Mouse (Mus musculus): Measurements from ENCODE around the gene Eftud2. TPM values are rescaled to one million over a fixed set of nuclear protein-coding genes. Genes with fewer than 3 reads are reported as not detected.

The Eftud2 gene
- polyA plus RNA-seq, 1 experiment, result 72.5 TPM

- Histone ChIP-seq H3K27ac (ENCODE audit: control insufficient read depth, insufficient read depth, low read depth, low read length) (no peak overlapping the region), H3K4me1 (ENCODE audit: control insufficient read depth, insufficient read depth, low read length) (no peaks in the 10 kb centered on the region), H3K27me3 (ENCODE audit: control insufficient read depth, insufficient read depth, low read length) (no peaks in the 10 kb centered on the region), H3K36me3 (ENCODE audit: control insufficient read depth, insufficient read depth, low read length) (peaks cover 2% of the 10 kb centered on the region; the same call in 1 of the 2 replicates), H3K4me3 (ENCODE audit: control insufficient read depth, low read depth, low read length) (no peak overlapping the region)
- TF ChIP-seq POLR2A (IDR thresholded peaks at IDR 0.05; ENCODE audit: control insufficient read depth, low read depth, low read length) (no peak), CTCF (IDR thresholded peaks at IDR 0.05; ENCODE audit: control insufficient read depth, insufficient read depth, insufficient replicate concordance, low read depth, low read length) (no peak)
Measured at GRCm38 (mm10) chr11:102903654-102904053, 22.9 kb upstream of the Eftud2 start.

- no peak for TF ChIP-seq CTCF (IDR thresholded peaks at IDR 0.05; ENCODE audit: control insufficient read depth, insufficient read depth, insufficient replicate concordance, low read depth, low read length)
- TF ChIP-seq POLR2A (IDR thresholded peaks at IDR 0.05; ENCODE audit: control insufficient read depth, low read depth, low read length), result no peak
- H3K27me3 ChIP-seq (ENCODE audit: control insufficient read depth, insufficient read depth, low read length), result no peaks in the 10 kb centered on the region
- no peaks in the 10 kb centered on the region for H3K4me1 ChIP-seq (ENCODE audit: control insufficient read depth, insufficient read depth, low read length)
- no peak overlapping the region for H3K27ac ChIP-seq (ENCODE audit: control insufficient read depth, insufficient read depth, low read depth, low read length)
- no peaks in the 10 kb centered on the region for H3K36me3 ChIP-seq (ENCODE audit: control insufficient read depth, insufficient read depth, low read length)
- no peak overlapping the region for H3K4me3 ChIP-seq (ENCODE audit: control insufficient read depth, low read depth, low read length)
Measured at GRCm38 (mm10) chr11:102902107-102902506, 21.3 kb upstream of the Eftud2 start.

- H3K4me3 ChIP-seq (ENCODE audit: control insufficient read depth, low read depth, low read length), result no peak overlapping the region
- TF ChIP-seq CTCF (IDR thresholded peaks at IDR 0.05; ENCODE audit: control insufficient read depth, insufficient read depth, insufficient replicate concordance, low read depth, low read length) (no peak), POLR2A (IDR thresholded peaks at IDR 0.05; ENCODE audit: control insufficient read depth, low read depth, low read length) (no peak)
- no peak overlapping the region for H3K27ac ChIP-seq (ENCODE audit: control insufficient read depth, insufficient read depth, low read depth, low read length)
Measured at GRCm38 (mm10) chr11:102901199-102901598, 20.4 kb upstream of the Eftud2 start.

GRCm38 (mm10) chr11:102900763-102901162 is 20.0 kb upstream of the Eftud2 start, which contains the start of gene Gfap:
Gfap (minus strand) TSS chr11:102900912.
- Histone ChIP-seq H3K27me3 (ENCODE audit: control insufficient read depth, insufficient read depth, low read length) (no peaks in the 10 kb centered on the region), H3K27ac (ENCODE audit: control insufficient read depth, insufficient read depth, low read depth, low read length) (no peak within 1 kb of the TSS), H3K36me3 (ENCODE audit: control insufficient read depth, insufficient read depth, low read length) (no peaks in the 10 kb centered on the region), H3K4me1 (ENCODE audit: control insufficient read depth, insufficient read depth, low read length) (0 out of 2 replicates have a peak, but pooled peaks cover 2% of the 10 kb centered on the region), H3K4me3 (ENCODE audit: control insufficient read depth, low read depth, low read length) (no peak within 1 kb of the TSS)
- peak; percentile 84; the same call in 1 of the 2 replicates for TF ChIP-seq CTCF (IDR thresholded peaks at IDR 0.05; ENCODE audit: control insufficient read depth, insufficient read depth, insufficient replicate concordance, low read depth, low read length)
- TF ChIP-seq POLR2A (IDR thresholded peaks at IDR 0.05; ENCODE audit: control insufficient read depth, low read depth, low read length), result no peak

More at GRCm38 (mm10) chr11:102901199-102901598, 20.4 kb upstream of the Eftud2 start:
- Histone ChIP-seq H3K36me3 (ENCODE audit: control insufficient read depth, insufficient read depth, low read length) (no peaks in the 10 kb centered on the region), H3K27me3 (ENCODE audit: control insufficient read depth, insufficient read depth, low read length) (no peaks in the 10 kb centered on the region), H3K4me1 (ENCODE audit: control insufficient read depth, insufficient read depth, low read length) (0 out of 2 replicates have a peak, but pooled peaks cover 2% of the 10 kb centered on the region)

GRCm38 (mm10) chr11:102898408-102898807 is 17.6 kb upstream of the Eftud2 start:
- TF ChIP-seq CTCF (IDR thresholded peaks at IDR 0.05; ENCODE audit: control insufficient read depth, insufficient read depth, insufficient replicate concordance, low read depth, low read length) (no peak), POLR2A (IDR thresholded peaks at IDR 0.05; ENCODE audit: control insufficient read depth, low read depth, low read length) (no peak)
- H3K27ac ChIP-seq (ENCODE audit: control insufficient read depth, insufficient read depth, low read depth, low read length), result no peak overlapping the region
- peaks cover 7% of the 10 kb centered on the region for H3K4me1 ChIP-seq (ENCODE audit: control insufficient read depth, insufficient read depth, low read length)
- no peaks in the 10 kb centered on the region for H3K27me3 ChIP-seq (ENCODE audit: control insufficient read depth, insufficient read depth, low read length)
- H3K36me3 ChIP-seq (ENCODE audit: control insufficient read depth, insufficient read depth, low read length), result no peaks in the 10 kb centered on the region
- no peak overlapping the region for H3K4me3 ChIP-seq (ENCODE audit: control insufficient read depth, low read depth, low read length)

GRCm38 (mm10) chr11:102896641-102897040 is 15.9 kb upstream of the Eftud2 start:
- TF ChIP-seq CTCF (IDR thresholded peaks at IDR 0.05; ENCODE audit: control insufficient read depth, insufficient read depth, insufficient replicate concordance, low read depth, low read length) (no peak), POLR2A (IDR thresholded peaks at IDR 0.05; ENCODE audit: control insufficient read depth, low read depth, low read length) (no peak)
- Histone ChIP-seq H3K27ac (ENCODE audit: control insufficient read depth, insufficient read depth, low read depth, low read length) (no peak overlapping the region), H3K27me3 (ENCODE audit: control insufficient read depth, insufficient read depth, low read length) (no peaks in the 10 kb centered on the region), H3K4me1 (ENCODE audit: control insufficient read depth, insufficient read depth, low read length) (peaks cover 10% of the 10 kb centered on the region), H3K4me3 (ENCODE audit: control insufficient read depth, low read depth, low read length) (no peak overlapping the region), H3K36me3 (ENCODE audit: control insufficient read depth, insufficient read depth, low read length) (no peaks in the 10 kb centered on the region)

- Histone ChIP-seq H3K4me3 (ENCODE audit: control insufficient read depth, low read depth, low read length) (no peak overlapping the region), H3K27ac (ENCODE audit: control insufficient read depth, insufficient read depth, low read depth, low read length) (no peak overlapping the region), H3K4me1 (ENCODE audit: control insufficient read depth, insufficient read depth, low read length) (peaks cover 10% of the 10 kb centered on the region), H3K36me3 (ENCODE audit: control insufficient read depth, insufficient read depth, low read length) (no peaks in the 10 kb centered on the region), H3K27me3 (ENCODE audit: control insufficient read depth, insufficient read depth, low read length) (no peaks in the 10 kb centered on the region)
- TF ChIP-seq POLR2A (IDR thresholded peaks at IDR 0.05; ENCODE audit: control insufficient read depth, low read depth, low read length) (no peak), CTCF (IDR thresholded peaks at IDR 0.05; ENCODE audit: control insufficient read depth, insufficient read depth, insufficient replicate concordance, low read depth, low read length) (no peak)
Measured at GRCm38 (mm10) chr11:102895779-102896178, 15.0 kb upstream of the Eftud2 start.
